Mouse (Mus musculus) ES-E14 (cell line): ENCODE results near the gene Tmem100. TPM values are rescaled to one million over a fixed set of nuclear protein-coding genes. Genes with fewer than 3 reads are reported as not detected.

Experiments
- DNase-seq: peaks from one replicate; pipeline ENCODE4 v3.0.0-alpha.2; 2013; ENCODE audit warnings: low read depth, low spot score
- H3K27ac ChIP-seq: 2 replicates; pipeline ENCODE4 v1.5.1; 2012; ENCODE audit warnings: low read depth, mild to moderate bottlenecking, low read length, moderate library complexity, mixed read lengths; ENCODE audit not compliant: poor library complexity, insufficient read depth, severe bottlenecking
- H3K36me3 ChIP-seq: 2 replicates; pipeline ENCODE4 v1.6.1; 2012; ENCODE audit warnings: mild to moderate bottlenecking, low read length, moderate library complexity, mixed read lengths; ENCODE audit not compliant: control insufficient read depth, poor library complexity, insufficient read depth, severe bottlenecking
- H3K4me1 ChIP-seq, 2 experiments: fragments of 150-350 bp in 1 of 2; sonication (generic) in 1 of 2; 2 replicates each; pipeline ENCODE4 v1.6.1; 2012; ENCODE audit warnings: low read length in 2 of 2, mild to moderate bottlenecking in 1 of 2, mixed read lengths in 1 of 2; ENCODE audit not compliant: control insufficient read depth in 2 of 2, insufficient read depth in 2 of 2, poor library complexity in 1 of 2
- H3K4me3 ChIP-seq, 2 experiments: fragments of 150-350 bp in 1 of 2; sonication (generic) in 1 of 2; 2 replicates each; pipeline ENCODE4 v1.5.1; 2012; ENCODE audit warnings: low read length in 2 of 2, low read depth in 1 of 2, mild to moderate bottlenecking in 1 of 2, mixed read lengths in 1 of 2; ENCODE audit not compliant: insufficient read depth in 1 of 2, poor library complexity in 1 of 2, severe bottlenecking in 1 of 2
- H3K9ac ChIP-seq: 2 replicates; pipeline ENCODE4 v1.6.1; 2012; ENCODE audit warnings: low read depth, mild to moderate bottlenecking, low read length, mixed read lengths; ENCODE audit not compliant: poor library complexity, insufficient read depth, severe bottlenecking
- H3K9me3 ChIP-seq: fragments of 150-350 bp; sonication (generic); 2 replicates; pipeline ENCODE4 v1.6.1; 2012; ENCODE audit warnings: low read depth, mild to moderate bottlenecking, low read length; ENCODE audit not compliant: control insufficient read depth, insufficient read depth
- CHD2 ChIP-seq: IDR thresholded peaks from 2 replicates; pipeline ENCODE4 v1.6.1; 2014; ENCODE audit warnings: mild to moderate bottlenecking, low read depth, low read length, inconsistent platforms
- HCFC1 ChIP-seq: IDR thresholded peaks from 2 replicates; pipeline ENCODE4 v1.6.1; 2012; ENCODE audit warnings: low read length, inconsistent platforms, borderline replicate concordance; ENCODE audit not compliant: insufficient read depth
- MAFK ChIP-seq: IDR thresholded peaks from 2 replicates; pipeline ENCODE4 v1.6.1; 2014; ENCODE audit warnings: mild to moderate bottlenecking, low read depth, low read length, inconsistent platforms; ENCODE audit not compliant: insufficient read depth
- ZC3H11A ChIP-seq: IDR thresholded peaks from 2 replicates; pipeline ENCODE4 v1.6.1; 2012; ENCODE audit warnings: low read depth, mild to moderate bottlenecking, inconsistent platforms, low read length, borderline replicate concordance
- ZNF384 ChIP-seq: IDR thresholded peaks from 2 replicates; pipeline ENCODE4 v1.6.1; 2012; ENCODE audit warnings: low read depth, low read length, inconsistent platforms
- in situ Hi-C, 2 experiments: fragments of 600-800 bp; cut with MboI; formaldehyde crosslinking; loops; one replicate each; pipeline ENCODE4 v1.15.1; 2025; ENCODE audit warnings: low sequenced_read_pairs in 2 of 2, inconsistent platforms in 1 of 2; ENCODE audit not compliant: unreplicated experiment in 2 of 2
- total RNA-seq: library from RNA; depleted of rRNA; stranded (reverse); fragments of 300-350 nt; gene quantifications from 2 replicates; pipeline ENCODE4 v1.2.3, GENCODE M21; 2012

The Tmem100 gene
- total RNA-seq, 1 experiment: 0.18 TPM

DNA sequence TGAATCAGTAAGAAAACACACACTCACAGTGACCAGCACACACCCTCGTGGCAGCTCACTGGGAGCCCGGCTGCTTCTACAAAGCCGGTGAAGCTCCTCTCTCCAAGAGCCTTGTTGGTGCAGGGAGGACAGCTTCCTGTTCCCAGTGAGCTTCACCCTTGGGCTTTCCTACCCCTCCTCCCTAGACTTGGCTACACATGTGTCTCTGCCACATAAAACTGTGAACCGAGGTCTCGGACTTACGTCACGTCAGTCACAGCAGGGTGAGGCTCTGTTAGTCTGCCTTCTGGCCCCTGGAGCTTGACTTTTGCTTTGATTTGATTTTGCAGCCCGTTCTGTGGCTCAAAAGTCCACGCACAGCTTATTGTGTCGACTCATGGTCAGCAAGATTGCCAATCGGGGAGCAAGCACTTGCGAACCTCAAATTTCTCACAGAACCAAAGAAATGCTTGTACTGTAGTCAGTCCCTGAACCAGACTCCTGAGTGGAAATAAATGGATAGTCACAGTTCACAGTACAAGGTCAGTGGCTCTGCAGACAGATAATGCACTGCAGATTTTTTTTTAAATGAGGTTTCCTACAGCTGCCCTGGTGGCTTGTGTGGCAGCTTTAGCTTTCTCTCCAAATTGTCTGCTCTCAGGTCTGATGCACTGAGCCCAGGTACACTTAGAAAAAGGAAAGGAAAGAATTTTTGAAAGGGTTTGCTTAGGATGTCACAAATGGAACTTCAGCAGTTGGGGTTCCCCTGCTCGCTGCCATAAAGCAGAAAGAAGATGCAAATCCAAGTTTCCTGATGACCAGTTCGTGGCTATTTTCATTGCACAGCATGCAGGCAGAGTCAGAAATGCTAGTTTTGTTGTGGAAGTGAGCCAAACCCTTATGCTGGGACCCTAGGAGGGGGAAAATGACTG, 4.0 kb upstream of the Tmem100 start:
- TF ChIP-seq HCFC1: no peak
- TF ChIP-seq ZNF384: no peak
- no peak for TF ChIP-seq ZC3H11A
- TF ChIP-seq CHD2: no peak
- no peak for TF ChIP-seq MAFK
- DNase-seq: no peak
- H3K4me3 ChIP-seq: no peak overlapping the region
- H3K27ac ChIP-seq: no peak overlapping the region
- in situ Hi-C loops: no loop called here
- H3K9me3 ChIP-seq: no peaks in the 10 kb centered on the region
- H3K36me3 ChIP-seq: no peaks in the 10 kb centered on the region
- H3K4me1 ChIP-seq: no peaks in the 10 kb centered on the region
- H3K9ac ChIP-seq: no peak overlapping the region

DNA sequence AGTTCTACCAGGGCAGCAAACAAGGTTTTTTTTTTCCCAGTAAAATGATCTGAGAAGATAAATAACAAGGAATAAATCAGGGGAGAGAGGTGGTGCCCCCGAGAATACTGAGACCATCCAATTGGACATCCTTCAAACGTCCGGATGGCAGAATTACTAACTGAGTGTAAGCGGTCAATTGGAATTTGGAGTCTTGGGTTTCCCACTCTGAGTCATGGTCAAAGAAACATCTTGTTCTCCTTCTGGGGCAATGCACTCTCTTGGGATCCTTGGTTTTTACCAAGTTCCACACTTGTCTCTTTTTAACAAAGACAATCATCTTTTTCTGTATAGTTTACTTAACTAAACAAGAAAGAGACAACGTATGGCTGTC, 3.4 kb upstream of the Tmem100 start:
- no peaks in the 10 kb centered on the region for H3K9me3 ChIP-seq
- TF ChIP-seq ZC3H11A: no peak
- TF ChIP-seq CHD2: no peak
- no peak for TF ChIP-seq HCFC1
- TF ChIP-seq MAFK: no peak
- TF ChIP-seq ZNF384: no peak
- in situ Hi-C loops: no loop called here
- no peak overlapping the region for H3K9ac ChIP-seq
- no peaks in the 10 kb centered on the region for H3K4me1 ChIP-seq
- no peaks in the 10 kb centered on the region for H3K36me3 ChIP-seq
- no peak overlapping the region for H3K27ac ChIP-seq
- no peak overlapping the region for H3K4me3 ChIP-seq
- DNase-seq: no peak

DNA sequence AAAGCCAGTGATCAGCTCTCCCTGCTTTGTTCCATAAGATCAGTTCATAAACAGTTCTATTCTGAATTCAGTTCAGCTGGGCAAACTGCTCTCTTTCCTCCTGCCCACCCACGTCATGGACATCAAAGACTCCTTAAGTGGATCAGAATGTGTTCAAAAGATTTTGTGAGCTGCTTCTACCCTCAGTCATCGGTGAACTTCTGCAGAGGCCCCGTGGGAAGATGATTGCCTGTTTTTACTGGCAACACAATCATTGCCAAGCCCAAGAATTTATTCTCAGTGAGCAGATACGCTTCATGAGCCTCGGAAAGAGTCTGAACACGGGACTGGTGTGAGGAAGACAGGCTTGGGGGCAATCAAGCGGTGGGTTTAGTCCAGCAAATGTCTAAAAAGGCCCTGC, 2.9 kb upstream of the Tmem100 start:
- H3K27ac ChIP-seq: no peak overlapping the region
- no peak overlapping the region for H3K9ac ChIP-seq
- H3K9me3 ChIP-seq: no peaks in the 10 kb centered on the region
- H3K4me1 ChIP-seq: no peaks in the 10 kb centered on the region
- no peak for DNase-seq
- TF ChIP-seq HCFC1: no peak
- no peak for TF ChIP-seq MAFK
- no peak for TF ChIP-seq ZNF384
- TF ChIP-seq ZC3H11A: no peak
- no peak for TF ChIP-seq CHD2
- in situ Hi-C loops: no loop called here
- no peaks in the 10 kb centered on the region for H3K36me3 ChIP-seq
- no peak overlapping the region for H3K4me3 ChIP-seq

DNA sequence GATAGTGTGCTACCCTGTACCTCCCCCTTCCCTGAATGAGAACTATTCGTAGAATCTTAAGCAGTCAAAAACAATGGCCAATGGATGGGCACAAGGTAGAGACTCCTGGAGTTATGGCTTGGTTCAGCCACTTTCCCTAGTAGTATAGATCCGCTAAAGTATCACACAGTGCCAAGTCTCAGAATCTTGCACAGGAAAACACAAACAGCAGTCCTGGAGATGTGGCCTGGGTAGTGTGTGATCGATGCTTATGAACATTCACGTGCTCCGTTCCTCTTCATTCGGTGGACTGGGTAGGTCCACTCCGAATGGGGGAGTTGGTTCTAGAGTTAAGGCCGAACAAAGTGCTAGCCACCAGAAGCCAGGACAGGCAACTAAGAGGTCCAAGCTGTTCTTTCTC, 1.4 kb upstream of the Tmem100 start:
- TF ChIP-seq ZNF384 (no peak), HCFC1 (no peak), ZC3H11A (no peak), MAFK (no peak), CHD2 (no peak)
- no peak for DNase-seq
- in situ Hi-C loops: no loop called here
- no peak overlapping the region for H3K4me3 ChIP-seq
- H3K9ac ChIP-seq: no peak overlapping the region
- no peak overlapping the region for H3K27ac ChIP-seq
- H3K36me3 ChIP-seq: no peaks in the 10 kb centered on the region
- H3K4me1 ChIP-seq: no peaks in the 10 kb centered on the region
- H3K9me3 ChIP-seq: no peaks in the 10 kb centered on the region
